Mouse (Mus musculus) CH12.LX (cell line): ENCODE results near the gene Megf11. TPM values are rescaled to one million over a fixed set of nuclear protein-coding genes. Genes with fewer than 3 reads are reported as not detected.

Experiments
- DNase-seq: peaks from one replicate; pipeline ENCODE4 v3.0.0-alpha.2; 2013; ENCODE audit errors: extremely low read depth
- H3K27ac ChIP-seq: 2 replicates; pipeline ENCODE4 v1.5.1; 2012; ENCODE audit warnings: low read depth, mild to moderate bottlenecking, control low read depth, moderate library complexity; ENCODE audit not compliant: insufficient read depth
- H3K27me3 ChIP-seq: replicated peaks from 2 replicates; pipeline ENCODE3; 2012; ENCODE audit warnings: inconsistent platforms
- H3K36me3 ChIP-seq, 2 experiments: replicated peaks in 1 of 2; 2 replicates each; pipeline versions ENCODE3 to v1.6.1; 2012; ENCODE audit warnings: inconsistent platforms in 1 of 2, low read length in 1 of 2, mild to moderate bottlenecking in 1 of 2, mixed read lengths in 1 of 2, moderate library complexity in 1 of 2; ENCODE audit not compliant: control insufficient read depth in 1 of 2, insufficient read depth in 1 of 2
- H3K4me1 ChIP-seq, 2 experiments: 2 replicates each; pipeline ENCODE4 v1.6.1; 2012; ENCODE audit warnings: inconsistent platforms in 1 of 2, moderate library complexity in 1 of 2; ENCODE audit not compliant: insufficient read depth in 2 of 2, control insufficient read depth in 1 of 2
- H3K4me2 ChIP-seq: 2 replicates; pipeline ENCODE4 v1.6.1; 2012; ENCODE audit warnings: low read depth, mild to moderate bottlenecking, control low read depth; ENCODE audit not compliant: poor library complexity, insufficient read depth, severe bottlenecking
- H3K4me3 ChIP-seq, 3 experiments: fragments of 150-350 bp in 1 of 3; sonication (generic) in 1 of 3; replicated peaks in 1 of 3; 2 replicates each; pipeline versions ENCODE3 to v1.5.1; 2011 to 2012; ENCODE audit warnings: low read depth in 2 of 3, low read length in 2 of 3, mild to moderate bottlenecking in 2 of 3, moderate library complexity in 2 of 3, control low read depth in 1 of 3, improper control_type of control experiment in 1 of 3, inconsistent platforms in 1 of 3, mixed read lengths in 1 of 3; ENCODE audit not compliant: poor library complexity in 1 of 3
- H3K79me2 ChIP-seq: replicated peaks from 2 replicates; pipeline ENCODE4 v1.6.1; 2012; ENCODE audit warnings: mild to moderate bottlenecking, moderate library complexity; ENCODE audit not compliant: control insufficient read depth, poor library complexity, insufficient read depth, severe bottlenecking; ENCODE audit errors: extremely low read depth
- H3K9ac ChIP-seq: 2 replicates; pipeline ENCODE4 v1.6.1; 2012; ENCODE audit warnings: low read depth, mild to moderate bottlenecking, control low read depth, moderate library complexity; ENCODE audit not compliant: insufficient read depth
- H3K9me3 ChIP-seq: replicated peaks from 2 replicates; pipeline ENCODE3; 2012; ENCODE audit warnings: low read length, inconsistent platforms, mixed read lengths
- BHLHE40 ChIP-seq: IDR thresholded peaks from 2 replicates; pipeline ENCODE4 v1.6.1; 2011; ENCODE audit warnings: mild to moderate bottlenecking, low read depth, low read length, improper control_type of control experiment
- CHD1 ChIP-seq: IDR thresholded peaks from 2 replicates; pipeline ENCODE4 v1.6.1; 2012; ENCODE audit warnings: low read depth, low read length, improper control_type of control experiment, inconsistent platforms
- E2F4 ChIP-seq: IDR thresholded peaks from 2 replicates; pipeline ENCODE4 v1.6.1; 2011; ENCODE audit warnings: low read depth, low read length, improper control_type of control experiment; ENCODE audit not compliant: insufficient replicate concordance
- ELF1 ChIP-seq: IDR thresholded peaks from 2 replicates; pipeline ENCODE4 v1.6.1; 2014; ENCODE audit warnings: low read depth, mild to moderate bottlenecking, inconsistent platforms, low read length, improper control_type of control experiment
- ETS1 ChIP-seq: conservative IDR thresholded peaks from 2 replicates; pipeline ENCODE4 v1.6.1; 2012; ENCODE audit warnings: low read depth, mild to moderate bottlenecking, inconsistent platforms, low read length, improper control_type of control experiment, moderate library complexity
- GABPA ChIP-seq: IDR thresholded peaks from 2 replicates; pipeline ENCODE4 v1.6.1; 2012; ENCODE audit warnings: low read depth, low read length, improper control_type of control experiment, inconsistent platforms; ENCODE audit not compliant: insufficient replicate concordance
- HCFC1 ChIP-seq: IDR thresholded peaks from 2 replicates; pipeline ENCODE4 v1.6.1; 2012; ENCODE audit warnings: low read depth, mild to moderate bottlenecking, inconsistent platforms, low read length, improper control_type of control experiment
- JUN ChIP-seq: IDR thresholded peaks from 2 replicates; pipeline ENCODE4 v1.6.1; 2011; ENCODE audit warnings: low read depth, mild to moderate bottlenecking, low read length, improper control_type of control experiment, moderate library complexity; ENCODE audit not compliant: insufficient read depth
- JUND ChIP-seq: conservative IDR thresholded peaks from 2 replicates; pipeline ENCODE4 v1.6.1; 2011; ENCODE audit warnings: low read depth, low read length, improper control_type of control experiment
- KAT2A ChIP-seq: IDR thresholded peaks from 2 replicates; pipeline ENCODE4 v1.6.1; 2012; ENCODE audit warnings: low read length, improper control_type of control experiment, inconsistent platforms; ENCODE audit not compliant: insufficient replicate concordance
- MAZ ChIP-seq: IDR thresholded peaks from 2 replicates; pipeline ENCODE4 v1.6.1; 2012; ENCODE audit warnings: low read depth, mild to moderate bottlenecking, inconsistent platforms, low read length, improper control_type of control experiment, moderate library complexity
- MEF2A ChIP-seq: IDR thresholded peaks from 2 replicates; pipeline ENCODE4 v1.6.1; 2014; ENCODE audit warnings: low read depth, mild to moderate bottlenecking, inconsistent platforms, low read length, improper control_type of control experiment, borderline replicate concordance
- MXI1 ChIP-seq: IDR thresholded peaks from 2 replicates; pipeline ENCODE4 v1.6.1; 2011; ENCODE audit warnings: mild to moderate bottlenecking, low read depth, low read length, improper control_type of control experiment
- MYC ChIP-seq: IDR thresholded peaks from 2 replicates; pipeline ENCODE4 v1.6.1; 2011; ENCODE audit warnings: low read depth, mild to moderate bottlenecking, improper control_type of control experiment, low read length
- NELFE ChIP-seq: IDR thresholded peaks from 2 replicates; pipeline ENCODE4 v1.6.1; 2011; ENCODE audit warnings: low read depth, low read length, improper control_type of control experiment
- NRF1 ChIP-seq: IDR thresholded peaks from 2 replicates; pipeline ENCODE4 v1.6.1; 2014; ENCODE audit warnings: low read depth, mild to moderate bottlenecking, inconsistent platforms, low read length, improper control_type of control experiment, moderate library complexity
- PAX5 ChIP-seq: IDR thresholded peaks from 2 replicates; pipeline ENCODE4 v1.6.1; 2012; ENCODE audit warnings: low read length, inconsistent platforms, mixed read lengths
- POLR2AphosphoS2 ChIP-seq: IDR thresholded peaks from 2 replicates; pipeline ENCODE4 v1.6.1; 2011; ENCODE audit warnings: low read depth, low read length, improper control_type of control experiment
- RCOR1 ChIP-seq: conservative IDR thresholded peaks from 2 replicates; pipeline ENCODE4 v1.6.1; 2012; ENCODE audit warnings: low read depth, mild to moderate bottlenecking, inconsistent platforms, low read length, improper control_type of control experiment
- SIN3A ChIP-seq: IDR thresholded peaks from 2 replicates; pipeline ENCODE4 v1.6.1; 2012; ENCODE audit warnings: low read length, improper control_type of control experiment, inconsistent platforms
- SMC3 ChIP-seq: IDR thresholded peaks from 2 replicates; pipeline ENCODE4 v1.6.1; 2011; ENCODE audit warnings: low read depth, low read length, improper control_type of control experiment
- TBP ChIP-seq: conservative IDR thresholded peaks from 2 replicates; pipeline ENCODE4 v1.6.1; 2011; ENCODE audit warnings: low read depth, low read length, improper control_type of control experiment
- TCF12 ChIP-seq: IDR thresholded peaks from 2 replicates; pipeline ENCODE4 v1.6.1; 2014; ENCODE audit warnings: low read depth, mild to moderate bottlenecking, inconsistent platforms, low read length, improper control_type of control experiment
- UBTF ChIP-seq: IDR thresholded peaks from 2 replicates; pipeline ENCODE4 v1.6.1; 2012; ENCODE audit warnings: low read depth, mild to moderate bottlenecking, inconsistent platforms, low read length, improper control_type of control experiment, moderate library complexity
- USF1 ChIP-seq: IDR thresholded peaks from 2 replicates; pipeline ENCODE4 v1.6.1; 2014; ENCODE audit warnings: low read depth, mild to moderate bottlenecking, inconsistent platforms, low read length, improper control_type of control experiment
- USF2 ChIP-seq: conservative IDR thresholded peaks from 2 replicates; pipeline ENCODE4 v1.6.1; 2011; ENCODE audit warnings: low read depth, low read length, improper control_type of control experiment
- ZKSCAN1 ChIP-seq: IDR thresholded peaks from 2 replicates; pipeline ENCODE4 v1.6.1; 2012; ENCODE audit warnings: low read depth, inconsistent platforms, low read length, improper control_type of control experiment, borderline replicate concordance
- ZMIZ1 ChIP-seq: IDR thresholded peaks from 2 replicates; pipeline ENCODE4 v1.6.1; 2012; ENCODE audit warnings: low read depth, mild to moderate bottlenecking, inconsistent platforms, low read length, improper control_type of control experiment
- dilution Hi-C: fragments of 300-500 bp; cut with MboI; formaldehyde crosslinking; loops from 2 replicates; pipeline ENCODE4 v1.14.3; 2020; ENCODE audit warnings: low sequenced_read_pairs; ENCODE audit not compliant: extremely low pct_unique_long_range_greater_than_20kb, extremely low pct_ligation_motif_present
- in situ Hi-C: fragments of 300-500 bp; cut with MboI; formaldehyde crosslinking; loops from 3 replicates; pipeline ENCODE4 v1.14.3; 2019; ENCODE audit warnings: low sequenced_read_pairs, low pct_ligation_motif_present, low pct_unique_long_range_greater_than_20kb, mixed read lengths
- polyA plus RNA-seq: library from polyadenylated mRNA; unstranded; fragments of >175 nt; gene quantifications from 2 replicates; pipeline ENCODE4 v1.2.1, GENCODE M21; 2012; ENCODE audit warnings: low read depth; ENCODE audit not compliant: insufficient read length
- total RNA-seq, 2 experiments: library from RNA; depleted of rRNA; stranded (reverse); fragments of 300-350 nt in 1 of 2; fragments of >200 nt in 1 of 2; gene quantifications; 2 replicates each; pipeline ENCODE4 v1.2.3; 2012 to 2014

Megf11 gene
- total and polyA plus RNA-seq, 3 experiments = 0.04 to 0.59 TPM; not detected in 1

DNA sequence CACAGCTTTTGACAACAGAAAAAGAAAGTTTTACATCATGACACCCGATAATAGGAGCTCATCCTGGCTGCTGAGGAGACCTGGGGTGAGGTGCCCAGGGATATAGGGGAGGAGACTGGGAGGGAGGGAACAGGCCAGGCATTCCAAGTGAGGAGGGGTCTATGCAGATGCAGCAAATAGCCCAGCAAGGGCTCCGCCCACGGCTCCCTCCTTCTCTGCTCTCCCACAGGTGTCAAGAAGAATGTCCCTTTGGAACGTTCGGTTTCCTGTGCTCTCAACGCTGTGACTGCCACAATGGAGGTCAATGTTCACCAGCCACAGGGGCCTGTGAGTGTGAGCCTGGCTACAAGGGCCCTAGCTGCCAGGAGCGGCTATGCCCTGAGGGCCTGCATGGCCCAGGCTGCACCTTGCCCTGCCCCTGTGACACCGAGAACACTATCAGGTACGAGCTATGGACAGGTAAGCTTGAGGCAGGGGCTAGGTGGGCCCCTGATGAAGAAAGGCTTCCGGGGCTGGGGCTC lies 267.5 kb downstream of the Megf11 start:
- Histone ChIP-seq H3K9ac (no peak overlapping the region), H3K27me3 (no peaks in the 10 kb centered on the region), H3K79me2 (no peaks in the 10 kb centered on the region)
- in situ Hi-C loops = no loop called here
- TF ChIP-seq RCOR1 (no peak), MEF2A (no peak), NRF1 (no peak), CHD1 (no peak), PAX5 (no peak), MAZ (no peak), GABPA (no peak), ELF1 (no peak), TCF12 (no peak), USF1 (no peak), E2F4 (no peak), MXI1 (no peak), JUND (no peak), USF2 (no peak), NELFE (no peak), SMC3 (no peak), TBP (no peak), MYC (no peak), POLR2AphosphoS2 (no peak)
- TF ChIP-seq, all 38 proteins: peak for 0
- H3K36me3 ChIP-seq = no peaks in the 10 kb centered on the region
- peaks cover 7 to 77% of the 10 kb centered on the region in 2 experiments for H3K4me1 ChIP-seq
- no peak overlapping the region for H3K4me2 ChIP-seq
- H3K9me3 ChIP-seq = no peaks in the 10 kb centered on the region
- dilution Hi-C loops = no loop called here
- no peak for DNase-seq
- H3K27ac ChIP-seq = no peak overlapping the region
- H3K4me3 ChIP-seq = no peak overlapping the region

DNA sequence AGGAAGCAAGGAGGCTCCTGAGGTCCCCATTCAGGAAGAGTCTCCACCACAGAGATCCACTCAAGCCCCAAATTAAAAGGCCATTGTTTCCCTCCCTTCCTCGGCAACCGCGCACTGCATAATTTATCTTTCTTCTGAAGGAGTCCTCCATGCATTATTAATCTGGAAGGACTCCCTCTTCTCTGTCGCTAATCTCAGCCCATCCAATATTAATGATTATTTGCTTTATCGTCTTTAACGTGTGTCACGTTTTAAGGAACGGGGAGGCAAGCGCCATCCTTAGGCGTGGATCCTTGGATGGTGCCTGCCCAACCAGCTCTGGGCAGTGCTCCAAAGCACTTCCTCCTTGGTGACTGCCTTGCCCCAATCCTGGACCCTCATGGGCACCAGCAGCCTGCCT lies 269.3 kb downstream of the Megf11 start:
- Histone ChIP-seq H3K79me2 (no peaks in the 10 kb centered on the region), H3K27ac (no peak overlapping the region), H3K27me3 (no peaks in the 10 kb centered on the region), H3K4me2 (no peak overlapping the region), H3K9ac (no peak overlapping the region), H3K4me1 (peaks cover 5 to 62% of the 10 kb centered on the region in 2 experiments), H3K4me3 (no peak overlapping the region), H3K9me3 (no peaks in the 10 kb centered on the region), H3K36me3 (no peaks in the 10 kb centered on the region)
- in situ Hi-C loops (no loop called here), dilution Hi-C loops (no loop called here)
- no peak for TF ChIP-seq ZKSCAN1
- TF ChIP-seq MYC = no peak
- TF ChIP-seq UBTF = no peak
- TF ChIP-seq CHD1 = no peak
- TF ChIP-seq USF1 = no peak
- TF ChIP-seq ETS1 = no peak
- no peak for TF ChIP-seq NRF1
- TF ChIP-seq RCOR1 = no peak
- TF ChIP-seq HCFC1 = no peak
- no peak for TF ChIP-seq BHLHE40
- no peak for TF ChIP-seq SIN3A
- no peak for TF ChIP-seq JUND
- no peak for TF ChIP-seq ZMIZ1
- no peak for TF ChIP-seq KAT2A
- TF ChIP-seq JUN = no peak
- DNase-seq = no peak
